Mouse (Mus musculus) monocyte, adult 5-6 weeks (primary cell): ENCODE measurements around the gene Irf3. TPM values are rescaled to one million over a fixed set of nuclear protein-coding genes. Genes with fewer than 3 reads are reported as not detected.

ENCODE experiments used
- ATAC-seq: fragments of 153-309, 156-312 bp; replicated peaks from 2 replicates; pipeline ENCODE4 v1.8.0; 2017; ENCODE audit warnings: mild to moderate bottlenecking; ENCODE audit not compliant: low TSS enrichment, insufficient number of reproducible peaks, severe bottlenecking, poor library complexity, low FRiP score
- total RNA-seq: library from RNA; stranded (forward); fragments of 200-1000, 200-491, 200-594 nt; gene quantifications from 3 replicates; pipeline ENCODE4 v1.2.3, GENCODE M21; 2017

Irf3 gene
- total RNA-seq, 1 experiment from 2014 or later: 83.1 TPM

- ATAC-seq: no peak
Measured at GRCm38 (mm10) chr7:45048923-45049657, 51.6 kb downstream of the Irf3 start.

- ATAC-seq: no peak
Measured at GRCm38 (mm10) chr7:45050945-45051600, 53.6 kb downstream of the Irf3 start.

DNA sequence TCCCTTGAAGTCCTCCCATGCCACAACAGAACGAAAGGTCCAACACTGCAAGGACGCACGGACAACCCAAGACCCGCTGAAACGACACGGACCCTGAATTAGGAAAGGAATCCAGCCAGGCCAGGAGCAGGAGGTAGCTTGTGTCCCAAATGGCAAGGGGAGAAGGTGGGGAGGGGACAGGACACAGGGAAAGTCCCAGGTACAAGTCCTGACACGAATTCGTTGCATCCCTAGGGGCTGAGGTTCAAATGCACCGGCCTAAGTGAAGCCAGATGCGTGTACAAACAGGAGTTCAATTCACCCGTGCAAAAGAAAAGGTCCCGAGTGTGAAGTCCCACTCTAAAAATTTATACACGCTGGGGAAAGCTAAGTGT lies 54.1 kb downstream of the Irf3 start:
- ATAC-seq: no peak

Other genes starting within 250 kb of the Irf3 start
- 33.2 to 49.0 TPM (median 42.5 TPM) in 3 replicates for gene Vrk3, start 249.2 kb upstream of the Irf3 start, total RNA-seq
- gene Zfp473, start 246.6 kb upstream of the Irf3 start, total RNA-seq: 0.75 to 2.0 TPM (median 1.0 TPM) in 3 replicates
- 34.3 to 35.3 TPM (median 35.2 TPM) in 3 replicates for gene Nup62, start 181.6 kb upstream of the Irf3 start, total RNA-seq
- 1.1 to 5.2 TPM (median 3.7 TPM) in 3 replicates for gene Il4i1, start 181.3 kb upstream of the Irf3 start, total RNA-seq
- gene Atf5, start 181.0 kb upstream of the Irf3 start, total RNA-seq: 1.1 to 2.8 TPM (median 2.8 TPM) in 3 replicates
- 11.6 to 33.0 TPM (median 13.0 TPM) in 3 replicates for gene Akt1s1, start 148.7 kb upstream of the Irf3 start, total RNA-seq
- 33.8 to 69.8 TPM (median 57.7 TPM) in 3 replicates for gene Tbc1d17, start 148.6 kb upstream of the Irf3 start, total RNA-seq
- 68.9 to 89.5 TPM (median 71.5 TPM) in 3 replicates for gene Pnkp, start 140.5 kb upstream of the Irf3 start, total RNA-seq
- 7.2 to 11.9 TPM (median 7.4 TPM) in 3 replicates for gene Ptov1, start 127.9 kb upstream of the Irf3 start, total RNA-seq
- gene Med25, start 104.9 kb upstream of the Irf3 start, total RNA-seq: 8.2 to 15.1 TPM (median 8.9 TPM) in 3 replicates
- gene Fuz, start 101.6 kb upstream of the Irf3 start, total RNA-seq: 10.8 to 19.1 TPM (median 16.1 TPM) in 3 replicates
- gene Ap2a1, start 68.2 kb upstream of the Irf3 start, total RNA-seq: 10.3 to 21.7 TPM (median 21.0 TPM) in 3 replicates
- gene Tsks, start 54.4 kb upstream of the Irf3 start, total RNA-seq: not detected in 3 replicates
- not detected in 3 replicates for gene Cpt1c, start 22.8 kb upstream of the Irf3 start, total RNA-seq
- gene Prmt1, start 11.1 kb upstream of the Irf3 start, total RNA-seq: 57.2 to 80.2 TPM (median 58.1 TPM) in 3 replicates
- 2.7 to 13.0 TPM (median 7.7 TPM) in 3 replicates for gene Bcl2l12, start 1.1 kb downstream of the Irf3 start, total RNA-seq
- 15.3 to 21.1 TPM (median 16.7 TPM) in 3 replicates for gene Scaf1, start 18.7 kb downstream of the Irf3 start, total RNA-seq
- gene Rras, start 20.3 kb downstream of the Irf3 start, total RNA-seq: 43.0 to 51.7 TPM (median 49.7 TPM) in 3 replicates
- 1.6 to 5.0 TPM (median 2.0 TPM) in 3 replicates for gene Prr12, start 55.2 kb downstream of the Irf3 start, total RNA-seq
- gene Nosip, start 64.8 kb downstream of the Irf3 start, total RNA-seq: 45.8 to 57.3 TPM (median 52.8 TPM) in 3 replicates
- gene Prrg2, start 65.0 kb downstream of the Irf3 start, total RNA-seq: 1.5 to 12.8 TPM (median 3.7 TPM) in 3 replicates
- gene Rcn3, start 94.6 kb downstream of the Irf3 start, total RNA-seq: 6.2 to 20.1 TPM (median 15.3 TPM) in 3 replicates
- 74.9 to 100 TPM (median 91.0 TPM) in 3 replicates for gene Fcgrt, start 106.2 kb downstream of the Irf3 start, total RNA-seq
- gene Rps11, start 126.8 kb downstream of the Irf3 start, total RNA-seq: 1,164 to 1,516 TPM (median 1,507 TPM) in 3 replicates
- 2,771 to 4,251 TPM (median 4,236 TPM) in 3 replicates for gene Rpl13a, start 131.1 kb downstream of the Irf3 start, total RNA-seq
- gene Gm45713, start 138.6 kb downstream of the Irf3 start, total RNA-seq: 1.5 TPM in 1 of 3 replicates, not detected in the others
- 35.3 to 62.4 TPM (median 36.7 TPM) in 3 replicates for gene Flt3l, start 138.8 kb downstream of the Irf3 start, total RNA-seq
- gene Pih1d1, start 156.7 kb downstream of the Irf3 start, total RNA-seq: 23.4 to 37.8 TPM (median 26.8 TPM) in 3 replicates
- 28.6 to 46.8 TPM (median 34.2 TPM) in 3 replicates for gene Aldh16a1, start 156.9 kb downstream of the Irf3 start, total RNA-seq
- gene Slc17a7, start 166.3 kb downstream of the Irf3 start, total RNA-seq: not detected in 3 replicates
- gene Gfy, start 181.9 kb downstream of the Irf3 start, total RNA-seq: not detected in 3 replicates
- not detected in 3 replicates for gene Pth2, start 183.3 kb downstream of the Irf3 start, total RNA-seq
- 0.75 TPM in 1 of 3 replicates, not detected in the others for gene Ccdc155, start 207.2 kb downstream of the Irf3 start, total RNA-seq
- 4.7 to 8.7 TPM (median 6.1 TPM) in 3 replicates for gene Dkkl1, start 214.5 kb downstream of the Irf3 start, total RNA-seq
- 0.48 to 2.5 TPM (median 0.64 TPM) in 3 replicates for gene Tead2, start 218.1 kb downstream of the Irf3 start, total RNA-seq
- 112 to 185 TPM (median 125 TPM) in 3 replicates for gene Cd37, start 241.5 kb downstream of the Irf3 start, total RNA-seq
- 0.64 TPM in 1 of 3 replicates, not detected in the others for gene Slc6a16, start 243.4 kb downstream of the Irf3 start, total RNA-seq